13 mouse cellular contexts compared by ENCODE assay signal in the genomic region with DNA sequence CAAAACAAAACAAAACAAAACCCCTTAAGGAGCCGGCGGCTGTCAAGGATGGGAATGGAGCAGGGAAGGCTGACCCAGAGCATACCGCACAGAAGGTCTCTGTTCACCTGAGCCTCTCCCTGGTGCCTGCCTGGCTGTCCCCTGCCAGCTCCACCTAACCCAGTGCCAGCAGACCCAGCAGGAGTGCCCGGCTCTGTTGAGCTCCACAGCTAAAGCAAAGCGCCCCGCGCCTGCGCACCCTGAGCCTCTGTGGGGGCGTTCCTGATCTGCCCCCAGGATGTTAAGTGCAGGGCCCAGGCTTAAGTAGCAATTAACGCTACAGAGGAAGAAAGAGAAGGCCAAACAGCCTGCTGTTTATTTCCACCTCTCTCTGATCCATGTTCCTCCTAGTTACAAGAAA.
A peak's percentile ranks its signal among the peaks of the same experiment; 100 is the strongest.
DNase-seq lines count a peak whose midpoint lies in the region; ATAC-seq lines count a peak whose summit lies in the region.
"Had no signal": no experiment of that assay in that cellular context is flagged by ENCODE, and none has a peak within 500 bp of the region (broad histone marks: within the 10 kb centered on the region; RNA-seq: fewer than 3 reads in every experiment).

No protein-coding gene starts in this region.

- no peaks in the 10 kb centered on the region for H3K36me3 ChIP-seq in liver, embryonic 12.5 days
- no peaks in the 10 kb centered on the region for H3K36me3 ChIP-seq in forebrain, embryonic 11.5 days (ENCODE audit: control insufficient read depth, insufficient read depth, low read length)
- no peaks in the 10 kb centered on the region for H3K36me3 ChIP-seq in midbrain, embryonic 12.5 days
- H3K36me3 ChIP-seq: heart, embryonic 15.5 days; liver, embryonic 13.5 days had no signal

- no peak overlapping the region for H3K9ac ChIP-seq in liver, embryonic 12.5 days
- H3K9ac ChIP-seq in forebrain, embryonic 11.5 days (ENCODE audit: low read length), result no peak overlapping the region; the same call in 1 of the 2 replicates
- 0 out of 2 replicates have a peak overlapping the region, but pooled peaks have one; percentile 29 for H3K9ac ChIP-seq in midbrain, embryonic 12.5 days (replicated peaks)
- H3K9ac ChIP-seq: heart, embryonic 15.5 days; liver, embryonic 13.5 days had no signal

- ATAC-seq in liver, embryonic 12.5 days, result no peak
- ATAC-seq in forebrain, embryonic 11.5 days (replicated peaks; ENCODE audit: low FRiP score), result no peak
- no peak for ATAC-seq in midbrain, embryonic 12.5 days (ENCODE audit: low FRiP score, low read depth)

- peaks cover 78% of the 10 kb centered on the region for H3K27me3 ChIP-seq in liver, embryonic 12.5 days (replicated peaks)
- H3K27me3 ChIP-seq in forebrain, embryonic 11.5 days (ENCODE audit: control insufficient read depth, insufficient read depth, low read length), result peaks cover 3% of the 10 kb centered on the region
- peaks cover 91% of the 10 kb centered on the region for H3K27me3 ChIP-seq in midbrain, embryonic 12.5 days

- H3K9me3 ChIP-seq in liver, embryonic 12.5 days (replicated peaks), result no peaks in the 10 kb centered on the region
- H3K9me3 ChIP-seq in forebrain, embryonic 11.5 days (ENCODE audit: control insufficient read depth, low read length), result no peaks in the 10 kb centered on the region
- H3K9me3 ChIP-seq in midbrain, embryonic 12.5 days, result no peaks in the 10 kb centered on the region
- H3K9me3 ChIP-seq: heart, embryonic 15.5 days; liver, embryonic 13.5 days had no signal

- H3K4me3 ChIP-seq in liver, embryonic 12.5 days, result no peak overlapping the region
- no peak overlapping the region for H3K4me3 ChIP-seq in forebrain, embryonic 11.5 days (ENCODE audit: low read depth, low read length)
- no peak overlapping the region for H3K4me3 ChIP-seq in midbrain, embryonic 12.5 days
- H3K4me3 ChIP-seq: erythroblast, embryonic 14.5 days; heart, embryonic 15.5 days; liver, embryonic 13.5 days had no signal

- H3K4me2 ChIP-seq in liver, embryonic 12.5 days, result 0 out of 2 replicates have a peak overlapping the region, but pooled peaks have one; percentile 11
- peak overlapping the region; percentile 21; the same call in 1 of the 2 replicates for H3K4me2 ChIP-seq in forebrain, embryonic 11.5 days (ENCODE audit: low read depth, low read length, severe bottlenecking)
- H3K4me2 ChIP-seq in midbrain, embryonic 12.5 days (replicated peaks), result no peak overlapping the region; the same call in 1 of the 2 replicates
- H3K4me2 ChIP-seq: heart, embryonic 15.5 days; liver, embryonic 13.5 days had no signal

- no peak for DNase-seq in liver
- DNase-seq in cerebellum, adult 11-12 months, result peak; percentile 93
- peak; percentile 71 for DNase-seq in forebrain, embryonic 11.5 days (ENCODE audit: low spot score)
- DNase-seq in ovary, postnatal 36 days (ENCODE audit: low spot score), result no peak
- DNase-seq in spleen, adult 12 weeks (ENCODE audit: low spot score), result no peak
- DNase-seq in thymus, postnatal 36 days, result no peak
- DNase-seq: adrenal gland, adult 8-10 months; kidney, postnatal 14 days; liver, embryonic 13.5 days had no signal

- H3K4me1 ChIP-seq in liver, embryonic 12.5 days, result peaks cover 22% of the 10 kb centered on the region
- H3K4me1 ChIP-seq in forebrain, embryonic 11.5 days (replicated peaks; ENCODE audit: control insufficient read depth, insufficient read depth, low read length), result peaks cover 21% of the 10 kb centered on the region
- peaks cover 47% of the 10 kb centered on the region for H3K4me1 ChIP-seq in midbrain, embryonic 12.5 days

- no peak overlapping the region for H3K27ac ChIP-seq in liver, embryonic 12.5 days
- H3K27ac ChIP-seq in forebrain, embryonic 11.5 days (ENCODE audit: low read depth, low read length), result peak overlapping the region; percentile 8; the same call in 1 of the 2 replicates
- H3K27ac ChIP-seq in midbrain, embryonic 12.5 days (replicated peaks), result 0 out of 2 replicates have a peak overlapping the region, but pooled peaks have one; percentile 43
- H3K27ac ChIP-seq: heart, embryonic 15.5 days; liver, embryonic 13.5 days had no signal

- WGBS in liver, embryonic 12.5 days (ENCODE audit: insufficient replicate concordance), result 22% methylated on average over 10 of the region's 10 CpGs
- 3% methylated on average over 10 of the region's 10 CpGs for WGBS in forebrain, embryonic 11.5 days
- WGBS in midbrain, embryonic 12.5 days, result 10% methylated on average over 10 of the region's 10 CpGs

Comparison
In these comparisons a context has a peak if more than half of its experiments do, and no peak if none do; other contexts are left out.
1. DNase-seq: peak in cerebellum, adult 11-12 months (single experiment) and forebrain, embryonic 11.5 days (single experiment); none in liver (single experiment), ovary, postnatal 36 days (single experiment), spleen, adult 12 weeks (single experiment) and thymus, postnatal 36 days (0 of 2).